Mouse (Mus musculus) fibroblast of lung, adult 2 months (primary cell): ENCODE measurements around the gene Chrna1.

ENCODE experiments used
- DNase-seq: peaks from one replicate; pipeline ENCODE4 v3.0.0-alpha.2; 2011; ENCODE audit warnings: low read depth

The Chrna1 gene

DNA sequence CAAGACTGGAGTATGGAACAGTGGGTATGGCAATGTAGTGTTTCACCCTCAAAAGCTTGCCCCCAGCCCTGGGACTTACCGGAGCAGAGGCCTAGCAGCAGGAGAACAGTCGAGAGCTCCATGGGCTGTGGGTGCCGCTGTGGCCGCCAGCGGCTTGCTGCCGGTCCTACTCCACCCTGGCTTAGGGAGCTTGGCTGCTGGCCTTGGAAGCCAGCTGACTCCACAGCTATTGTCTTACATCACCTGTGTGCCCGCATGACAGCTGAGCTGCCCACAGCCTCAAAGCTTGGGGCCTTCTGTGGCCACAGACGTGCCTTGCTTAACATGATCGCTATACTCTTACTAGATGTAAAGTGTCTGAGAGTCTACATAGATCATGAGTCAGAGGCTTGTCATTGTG is at the start of gene Chrna1:
Gene Chrna1, minus strand, starts transcription at position 173 of the 400 bp plus-strand sequence.
- no peak for DNase-seq

DNA sequence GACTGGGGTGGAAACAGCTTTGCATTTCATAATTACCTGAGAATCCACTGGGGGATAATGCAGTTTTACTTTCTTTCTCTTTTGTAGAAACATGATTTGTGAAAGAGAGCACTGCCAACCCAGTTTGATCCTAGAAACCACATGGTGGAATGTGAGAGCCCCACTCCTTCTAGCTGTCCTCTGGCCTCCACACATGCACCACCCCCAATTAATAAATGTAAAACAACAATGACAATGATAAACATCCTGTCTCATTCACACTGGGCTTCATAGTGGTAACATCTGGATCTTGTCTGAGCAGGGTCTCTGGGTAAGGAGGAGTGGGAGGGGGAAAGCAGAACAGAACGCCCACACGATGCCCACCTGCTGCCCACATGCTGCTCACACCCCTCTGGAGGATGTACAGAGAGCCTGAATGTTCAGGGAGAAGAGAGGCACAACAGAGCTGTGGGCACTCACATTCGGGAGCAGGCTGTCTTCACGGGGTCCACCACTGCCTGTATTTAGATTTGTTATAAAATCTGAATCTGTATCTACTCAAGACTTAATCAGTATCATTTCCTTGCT is 38.4 kb upstream of the Chrna1 start:
- no peak for DNase-seq

DNA sequence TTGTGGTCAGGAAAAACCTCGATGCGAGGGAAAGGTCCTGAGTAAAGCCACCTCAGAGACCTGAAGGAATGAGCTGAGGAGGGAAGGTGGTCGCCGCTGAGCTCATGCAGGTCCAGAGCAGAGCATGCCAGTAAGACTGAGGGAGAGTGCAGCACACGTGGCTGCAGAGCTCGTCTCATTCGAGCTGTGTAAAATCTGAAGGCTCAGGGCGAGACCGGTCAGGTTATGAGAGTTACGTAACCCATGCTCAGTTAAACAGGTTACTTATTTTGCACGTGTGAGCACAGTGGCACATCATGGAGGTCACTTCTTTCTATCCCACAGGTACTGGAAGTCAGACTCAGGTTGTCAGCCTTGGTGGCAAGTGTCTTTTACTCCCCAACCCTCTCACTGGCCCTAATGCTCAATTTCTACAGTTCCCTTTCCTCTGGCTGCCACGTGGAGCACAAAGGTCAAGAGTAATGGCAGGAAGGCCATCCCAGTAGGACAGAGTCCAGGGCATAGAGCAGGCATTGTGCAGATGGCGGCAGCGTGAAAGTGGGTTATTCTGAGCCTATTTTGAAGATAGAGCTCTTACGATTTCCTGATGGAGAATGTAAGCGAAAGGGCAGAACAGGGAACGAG is 36.4 kb upstream of the Chrna1 start:
- no peak for DNase-seq

DNA sequence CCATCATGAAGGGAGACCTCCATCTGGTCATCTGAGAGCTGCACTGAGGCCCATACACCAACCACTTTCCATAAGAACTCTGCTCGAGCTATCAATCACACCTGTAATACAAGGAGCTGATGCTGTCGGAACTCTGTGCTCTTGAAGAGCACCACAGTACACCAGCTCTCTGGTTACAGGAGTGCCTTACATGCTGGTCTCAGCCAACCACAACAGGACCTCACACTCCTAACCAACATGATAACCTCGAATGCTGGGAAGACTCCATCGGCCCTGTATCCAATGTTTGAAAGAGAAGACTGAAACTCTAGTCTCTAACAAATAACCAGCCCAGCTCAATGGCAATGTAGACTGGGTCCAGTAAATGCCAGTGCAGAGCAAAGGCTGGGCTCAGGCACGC is 35.3 kb upstream of the Chrna1 start:
- no peak for DNase-seq

DNA sequence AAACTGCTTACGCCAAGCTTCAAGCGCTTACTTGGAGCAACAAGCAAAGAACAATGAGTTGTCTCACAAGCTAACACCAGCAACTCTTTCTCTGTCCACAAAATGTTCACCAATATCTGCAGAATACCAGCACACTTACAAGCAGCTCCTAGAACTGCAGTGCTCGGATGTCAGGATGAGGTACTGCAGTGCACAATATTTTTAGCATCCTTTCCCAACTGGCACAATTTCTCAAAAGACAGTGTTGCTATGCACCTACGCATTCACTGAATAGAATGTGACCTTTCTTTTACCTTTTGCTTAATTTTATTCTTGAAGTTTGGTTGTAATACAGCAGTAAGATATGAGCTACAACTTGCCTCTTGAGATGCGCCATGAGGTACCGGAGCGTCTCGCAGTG is 34.2 kb upstream of the Chrna1 start:
- no peak for DNase-seq

DNA sequence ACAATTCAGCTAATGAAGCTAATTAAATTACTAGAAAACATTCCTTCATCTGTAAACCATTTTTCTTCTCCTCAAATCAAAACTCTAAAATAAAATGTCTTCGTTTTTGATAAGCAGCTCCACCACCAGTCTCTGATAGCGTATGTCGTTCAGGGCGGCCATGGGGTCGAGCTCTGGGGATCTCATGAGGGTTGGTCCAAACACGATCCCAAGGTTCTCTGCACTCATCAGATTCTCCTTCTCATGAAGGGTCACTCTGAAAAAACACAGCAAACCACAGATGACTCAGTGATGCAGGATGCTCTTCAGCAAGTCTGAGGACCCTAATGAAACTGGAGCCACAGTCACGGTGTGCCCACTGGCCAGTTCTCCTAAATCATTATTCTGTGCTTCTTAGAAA is 32.8 kb upstream of the Chrna1 start:
- no peak for DNase-seq

DNA sequence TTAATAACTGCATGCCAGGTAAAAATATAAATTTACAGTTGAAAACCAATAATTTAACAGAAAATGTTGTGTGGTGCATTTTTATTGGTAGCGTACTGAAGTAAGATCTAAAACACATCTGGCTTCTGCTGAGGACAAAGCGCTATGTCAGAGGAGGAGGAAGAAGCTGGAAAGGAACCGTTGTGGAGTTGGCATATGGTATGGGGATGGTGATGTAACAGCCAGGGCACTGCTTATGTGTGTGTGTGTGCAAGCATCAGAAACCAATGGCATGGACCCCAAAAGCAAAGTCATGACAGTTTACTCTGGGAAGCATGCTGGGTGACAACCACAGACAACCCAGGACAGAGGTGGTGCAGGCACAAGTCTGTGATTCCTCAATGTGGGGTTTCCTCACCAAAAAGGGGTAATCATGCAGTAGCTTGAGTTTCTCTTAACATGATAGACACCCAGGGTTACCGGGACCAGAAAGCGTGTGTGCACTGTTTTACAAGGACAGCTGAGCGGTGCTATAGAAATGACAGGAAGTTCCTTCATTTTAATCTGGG is 32.3 kb upstream of the Chrna1 start:
- no peak for DNase-seq

DNA sequence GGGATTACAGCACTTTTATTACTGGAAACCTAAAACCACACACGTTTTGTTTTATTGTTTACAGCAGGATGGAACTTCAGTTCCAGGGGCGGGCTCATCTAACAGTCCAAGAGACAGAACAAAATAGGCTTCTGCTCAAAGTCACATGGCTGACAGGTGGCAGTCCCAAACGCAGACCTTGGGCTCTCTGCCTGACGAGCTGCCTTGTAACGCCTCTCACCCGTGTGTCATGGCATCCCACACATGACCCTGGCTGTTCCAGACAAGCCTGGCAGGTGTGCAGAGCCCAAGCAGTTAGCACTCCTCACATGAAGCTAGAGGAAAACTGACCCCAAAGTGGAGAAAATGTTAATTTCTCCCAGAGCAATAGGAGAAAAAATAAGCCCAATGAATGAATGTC is 31.7 kb upstream of the Chrna1 start:
- no peak for DNase-seq

DNA sequence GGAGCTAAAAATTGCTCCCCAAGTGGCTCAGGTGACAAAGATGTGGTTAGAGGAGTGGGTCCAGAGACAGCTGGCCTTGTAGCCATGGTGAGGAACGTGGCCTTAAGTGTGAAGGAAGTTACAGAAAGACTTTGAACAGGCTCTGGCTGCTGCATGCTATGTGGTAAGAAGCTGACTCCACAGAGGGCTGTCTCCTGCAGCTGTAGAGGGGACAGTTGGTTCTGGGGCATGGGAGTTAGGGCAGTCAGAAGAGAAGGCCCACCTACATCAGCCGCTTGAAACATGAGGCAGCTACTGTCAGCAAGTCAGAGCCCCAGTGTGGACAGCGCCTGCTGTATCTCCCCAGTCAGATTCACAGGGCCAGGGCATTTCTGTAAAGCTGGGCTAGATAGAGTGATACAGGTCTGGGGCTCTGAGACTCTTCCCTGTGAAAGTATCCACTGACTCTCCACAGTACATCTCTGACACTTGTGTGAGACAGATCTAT is 29.6 kb upstream of the Chrna1 start:
- DNase-seq, result no peak

DNA sequence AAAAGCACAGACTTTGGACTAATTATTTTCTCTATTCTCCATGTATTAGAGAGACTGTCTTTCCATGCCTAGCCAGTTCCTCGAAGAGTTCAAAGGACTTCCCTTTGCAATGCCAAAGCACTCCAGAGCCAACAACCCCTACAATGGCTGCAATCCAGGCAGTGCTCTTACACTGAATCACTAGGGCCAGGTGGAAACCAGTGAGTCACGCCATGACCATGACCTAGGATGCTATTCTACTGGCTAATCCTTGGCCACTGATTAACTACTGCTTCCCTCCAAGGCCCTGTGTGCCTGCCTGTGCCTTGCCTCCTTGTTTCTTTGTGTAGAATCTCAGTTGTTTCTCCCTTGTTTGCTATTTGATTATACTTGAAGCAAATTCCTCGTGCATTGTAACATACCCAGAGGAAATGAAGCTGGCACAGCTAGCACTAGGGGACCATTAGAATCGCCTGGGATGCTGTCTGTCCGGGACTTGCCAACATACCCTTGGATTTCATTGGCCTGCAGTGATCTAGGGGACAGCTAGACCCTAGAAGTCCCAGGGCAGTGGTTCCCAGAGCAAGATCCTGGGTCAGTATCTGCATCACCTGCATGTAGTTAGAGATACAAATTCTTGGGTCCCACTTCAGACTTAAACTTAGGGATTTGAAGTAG is 29.1 kb upstream of the Chrna1 start:
- DNase-seq, result peak; percentile 67

DNA sequence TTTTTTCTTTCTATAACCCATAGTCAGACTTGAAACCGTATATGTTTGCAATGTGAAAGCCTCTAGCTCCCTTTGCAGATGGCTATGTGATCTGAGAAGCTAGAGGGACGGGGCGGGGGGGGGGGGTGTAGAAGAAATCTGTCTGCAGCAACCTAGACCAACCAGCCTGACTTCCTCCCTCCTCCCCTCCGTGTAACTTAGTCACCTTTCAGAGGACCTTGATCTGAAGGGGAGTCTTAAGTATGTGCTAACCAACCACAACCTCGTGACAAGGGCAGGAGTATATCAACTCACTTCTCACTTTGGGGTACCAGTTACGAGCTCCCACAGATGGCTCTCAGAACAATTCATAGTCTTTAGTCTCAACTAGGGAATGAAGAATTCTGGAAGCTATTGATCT is 28.3 kb upstream of the Chrna1 start:
- DNase-seq, result no peak

DNA sequence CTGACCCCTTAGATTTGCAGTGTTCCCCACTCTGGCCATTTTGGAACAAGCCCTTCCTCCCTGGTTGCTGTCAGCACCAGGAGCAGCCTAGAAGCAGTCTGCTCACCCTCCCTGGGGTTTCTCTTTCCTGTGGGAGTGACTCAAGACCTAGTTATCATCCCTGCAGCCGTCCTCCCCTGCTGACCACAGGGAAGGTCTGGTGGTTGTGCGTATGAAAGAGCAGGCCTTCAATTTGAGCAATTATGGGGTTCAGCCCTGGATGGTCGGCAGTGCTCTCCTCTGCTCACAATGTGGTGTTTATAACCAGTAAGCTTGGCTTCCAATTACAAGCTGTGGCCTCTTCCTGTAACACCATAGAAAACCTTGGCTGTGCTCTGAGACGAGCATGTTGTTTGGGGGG is 27.5 kb upstream of the Chrna1 start:
- DNase-seq, result peak; percentile 23

DNA sequence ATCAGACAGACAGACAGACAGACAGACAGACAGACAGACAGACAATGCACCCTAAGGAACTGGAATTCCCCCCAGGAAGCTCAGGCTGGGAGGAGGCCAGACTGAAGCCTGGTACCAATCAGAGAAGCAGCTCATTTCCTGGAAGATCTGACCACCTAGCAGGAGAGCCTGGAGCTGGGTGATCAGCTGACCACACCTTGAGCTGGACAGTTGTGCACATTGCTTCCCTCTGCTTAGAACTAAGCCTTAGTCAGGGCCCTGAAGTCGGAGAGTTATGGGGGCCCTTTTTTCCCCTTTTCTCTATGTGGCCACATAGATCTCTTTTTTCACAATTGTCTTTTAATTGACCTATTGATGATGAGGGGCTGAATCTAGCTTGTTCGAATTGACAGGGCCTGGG is 27.0 kb upstream of the Chrna1 start:
- no peak for DNase-seq

DNA sequence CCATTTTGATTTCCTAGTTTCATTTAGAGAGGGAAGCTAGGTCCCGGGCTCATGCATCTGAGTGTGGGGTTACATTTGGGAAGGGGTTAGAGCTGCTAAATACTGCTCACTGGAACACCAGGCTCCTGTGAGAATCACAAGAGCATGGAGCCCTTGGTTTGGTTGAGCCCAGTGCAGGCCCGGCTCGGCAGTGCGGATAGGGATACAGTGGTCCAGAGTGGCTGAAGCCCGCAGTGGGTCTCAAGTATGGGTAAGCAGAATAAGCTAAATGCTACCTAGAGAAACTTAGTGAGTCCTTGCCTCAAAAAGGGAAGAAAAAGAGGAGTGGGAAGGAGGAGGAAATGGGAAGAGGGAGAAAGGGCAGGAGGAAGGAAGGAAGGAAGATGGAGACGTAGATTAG is 26.5 kb upstream of the Chrna1 start:
- no peak for DNase-seq

DNA sequence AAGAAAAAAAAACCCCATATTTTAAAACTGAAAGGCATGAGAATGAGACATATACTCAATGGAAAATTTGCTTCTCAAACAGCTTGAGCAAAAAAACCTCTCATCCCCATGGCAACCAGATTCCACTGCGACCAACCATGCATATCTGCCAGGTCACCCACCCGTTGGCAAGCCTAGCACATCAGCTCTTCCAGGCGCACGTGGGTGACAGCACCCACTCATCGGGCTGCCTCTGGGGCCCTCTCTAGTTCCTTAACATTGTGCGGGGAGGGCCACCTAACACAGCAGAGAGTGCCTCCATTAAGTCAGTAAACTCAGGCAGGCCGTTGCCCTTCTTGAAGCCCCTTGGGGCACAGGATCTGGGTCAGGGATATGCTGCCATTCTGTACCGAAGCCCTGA is 24.9 kb upstream of the Chrna1 start:
- no peak for DNase-seq

DNA sequence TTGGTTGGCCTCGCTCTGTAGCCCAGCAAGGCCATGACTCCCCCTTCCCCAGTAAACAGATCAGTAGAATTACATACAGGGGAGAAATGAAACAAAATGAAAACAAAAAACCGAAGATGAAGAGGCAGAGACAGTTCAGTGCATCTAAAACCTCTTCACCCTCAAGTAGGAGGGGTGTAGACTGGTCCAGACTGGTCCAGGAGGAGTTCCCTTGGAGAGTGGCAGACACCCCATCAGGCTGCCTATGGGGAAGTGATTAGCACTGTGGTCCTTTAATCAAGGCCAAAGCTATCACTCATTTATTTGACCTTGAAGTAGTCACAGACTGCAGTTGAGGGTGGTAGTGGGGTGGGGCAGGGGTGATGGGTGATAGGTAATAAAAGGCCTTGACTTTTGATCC is 24.4 kb upstream of the Chrna1 start:
- no peak for DNase-seq

DNA sequence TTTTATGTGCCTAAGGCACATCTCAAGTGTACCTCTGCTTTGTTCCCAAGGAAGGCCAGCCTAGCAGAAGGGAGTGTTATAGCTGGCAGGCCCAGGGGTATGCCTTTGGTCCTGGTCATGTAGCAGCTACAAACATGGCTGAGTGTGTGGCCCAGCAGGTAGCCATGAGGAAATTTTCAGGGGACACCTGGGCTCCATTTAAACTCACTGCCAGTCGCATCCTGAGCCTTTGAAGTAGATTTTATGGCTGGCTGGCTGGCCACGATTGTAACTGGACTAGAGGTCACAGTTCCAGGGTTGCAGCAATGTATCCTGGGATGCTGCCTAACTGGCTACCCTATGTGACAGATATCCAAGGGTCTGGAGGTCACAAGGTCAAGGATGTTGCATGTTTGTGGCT is 20.5 kb upstream of the Chrna1 start:
- DNase-seq, result no peak

DNA sequence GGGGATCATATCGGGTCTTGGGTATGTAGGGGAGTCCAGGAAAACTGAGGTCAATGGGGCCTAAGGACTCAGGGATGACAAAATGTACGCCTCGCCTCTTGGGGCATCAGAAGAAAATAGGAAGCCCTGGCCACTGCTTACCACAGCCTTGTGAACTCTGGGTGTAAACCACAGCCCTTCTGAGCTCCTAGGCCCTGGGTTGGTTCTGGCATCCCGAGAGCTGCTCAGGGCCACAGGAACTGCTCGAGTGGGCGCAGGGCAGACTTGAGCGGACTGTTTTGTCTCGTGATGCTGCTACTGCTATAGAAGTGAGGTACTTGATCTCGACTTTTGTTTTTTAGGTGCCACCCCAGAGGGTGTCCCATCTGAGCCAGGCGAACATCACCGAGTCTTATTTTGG is 17.6 kb upstream of the Chrna1 start:
- no peak for DNase-seq

DNA sequence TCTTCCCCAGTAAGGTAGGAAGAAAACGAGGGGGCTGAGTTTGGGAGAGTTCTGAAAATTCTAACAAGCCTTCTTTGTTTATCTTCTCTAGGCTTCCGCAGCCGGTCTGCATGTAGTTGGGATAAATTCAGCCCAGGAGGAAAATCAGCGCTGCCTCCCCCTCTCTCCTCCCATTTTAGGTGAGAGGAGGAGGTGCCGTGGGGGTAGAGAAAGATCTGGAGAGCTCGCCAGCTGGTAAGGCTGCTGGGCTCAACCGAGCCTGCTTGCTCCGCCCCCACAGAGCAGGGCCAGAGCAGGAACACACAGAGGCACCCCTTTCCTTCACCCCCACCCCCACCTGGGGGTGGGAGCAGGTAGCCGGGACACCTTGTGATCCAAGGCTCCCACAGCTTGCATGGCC is 16.6 kb upstream of the Chrna1 start:
- no peak for DNase-seq

DNA sequence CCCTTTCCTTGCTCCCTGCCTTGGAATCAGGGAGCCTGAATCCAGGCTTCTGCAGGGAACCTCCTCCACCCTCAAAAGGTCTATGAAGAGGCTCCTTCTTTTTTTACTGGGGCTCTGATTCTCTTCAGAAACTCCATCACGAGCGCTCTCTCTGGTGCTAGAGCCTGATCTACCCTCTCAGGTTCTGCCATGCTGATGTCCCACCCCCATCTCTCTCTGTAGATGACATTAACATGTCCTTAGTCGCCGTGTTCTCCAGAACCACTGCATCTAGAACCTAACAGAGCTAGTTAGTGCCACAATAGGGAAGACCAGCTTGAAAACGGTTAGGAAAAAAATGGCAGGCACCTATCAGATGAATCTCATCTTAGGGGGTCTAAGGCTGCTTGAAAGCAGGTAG is 16.2 kb upstream of the Chrna1 start:
- DNase-seq, result no peak

DNA sequence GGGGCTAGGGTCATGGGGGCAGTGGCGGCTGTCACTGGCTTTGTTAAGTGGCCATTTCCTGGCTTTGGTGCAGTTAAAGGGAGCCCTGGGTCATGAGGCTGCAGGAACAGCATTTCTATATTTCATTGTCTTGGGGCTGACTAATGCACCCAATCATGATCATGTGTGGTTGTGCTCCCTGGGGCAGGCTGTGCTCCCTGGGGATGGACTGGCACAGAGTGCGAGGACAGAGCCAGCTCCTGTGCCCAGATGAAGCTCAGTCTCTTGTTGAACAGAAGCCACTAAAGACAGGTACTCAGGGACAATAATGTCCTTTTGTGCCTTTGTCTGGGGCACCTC is 12.9 kb upstream of the Chrna1 start:
- no peak for DNase-seq

DNA sequence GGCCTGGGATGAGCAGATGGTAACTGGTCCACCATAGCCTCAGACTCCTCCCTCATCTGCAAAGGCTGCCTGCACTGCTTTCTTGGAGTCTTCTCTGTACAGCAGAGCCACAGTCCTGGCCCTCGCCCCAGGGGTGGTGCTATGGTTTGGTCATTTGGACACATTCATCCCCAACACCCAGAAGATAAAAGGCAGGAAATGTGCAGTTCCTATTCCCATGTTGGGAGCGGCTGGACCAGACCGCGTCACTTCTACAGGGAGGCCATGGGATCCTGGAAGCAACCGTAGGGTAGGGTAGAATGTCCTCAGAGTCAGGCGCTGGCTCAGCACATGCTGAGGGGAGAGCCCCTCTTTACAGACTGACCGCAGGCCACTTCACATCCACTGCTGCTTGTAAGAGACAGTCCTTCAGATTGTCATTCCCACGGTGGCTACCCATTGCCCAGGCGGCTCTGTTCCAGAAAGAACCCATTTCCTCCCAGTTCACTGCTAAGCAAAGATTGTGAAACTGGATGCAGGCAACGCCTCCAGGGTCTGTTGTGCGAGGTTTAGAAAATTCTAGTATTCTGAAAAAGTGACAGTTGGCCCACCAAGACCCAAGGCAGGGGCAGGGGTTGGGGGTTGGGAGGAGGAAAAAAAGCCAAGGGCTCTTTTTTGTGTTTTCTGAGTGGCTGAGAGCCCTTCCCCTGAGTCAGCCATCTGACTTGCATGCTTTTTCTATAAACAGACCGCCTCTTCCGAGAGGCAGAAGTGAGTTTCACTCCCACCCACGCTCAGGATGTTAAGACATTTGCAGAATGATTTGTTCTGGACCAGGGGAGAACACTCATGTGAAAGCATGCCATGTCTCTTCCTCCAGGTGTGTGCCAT is 12.3 kb upstream of the Chrna1 start:
- peak; percentile 51 for DNase-seq

DNA sequence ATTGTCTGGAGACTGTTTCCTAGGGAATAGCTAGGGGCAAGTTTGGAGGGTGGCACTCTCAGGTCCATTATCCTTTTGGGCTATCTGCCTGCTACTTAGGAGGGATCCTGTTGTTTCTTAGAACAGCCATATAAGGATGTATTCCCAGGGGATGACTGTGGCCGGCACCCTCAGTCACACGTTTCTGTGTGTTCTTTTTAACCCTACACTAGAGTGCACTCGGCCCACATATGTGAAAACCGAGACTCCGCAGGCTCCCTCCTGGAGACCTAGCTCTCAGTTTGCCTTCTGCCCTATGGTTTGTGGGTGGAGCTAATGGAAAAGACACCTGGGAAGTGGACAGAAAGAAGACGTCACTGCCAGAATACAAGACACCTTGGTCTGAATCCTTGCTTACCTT is 11.1 kb upstream of the Chrna1 start:
- no peak for DNase-seq
